Mouse (Mus musculus) limb, embryonic 14.5 days (tissue): ENCODE measurements at regions not wholly inside any gene's neighbourhood (a gene's known extent, or its start where the extent isn't known, plus 50 kb on each side); places are given as distances from the start of the nearest gene placed in this dataset.

ENCODE experiments used
- ATAC-seq: fragments of 200-750 bp; cut with Nextera tagmentation; 2 replicates; pipeline ENCODE4 v1.8.0; 2017; ENCODE audit warnings: low read depth, moderate number of reproducible peaks, moderate TSS enrichment; ENCODE audit not compliant: low FRiP score
- DNase-seq: peaks from one replicate; pipeline ENCODE4 v3.0.0-alpha.2; 2015; ENCODE audit warnings: low spot score
- H3K27ac ChIP-seq: fragments of 300-500 bp; sonication (generic); replicated peaks from 2 replicates; pipeline ENCODE4 v1.5.1; 2014; ENCODE audit warnings: low read depth, mild to moderate bottlenecking, low read length, moderate library complexity, mixed read lengths
- H3K27me3 ChIP-seq: fragments of 300-500 bp; sonication (generic); 2 replicates; pipeline ENCODE4 v1.6.1; 2014; ENCODE audit warnings: low read length, mixed read lengths; ENCODE audit not compliant: control insufficient read depth, insufficient read depth
- H3K36me3 ChIP-seq: fragments of 300-500 bp; sonication (generic); 2 replicates; pipeline ENCODE4 v1.6.1; 2014; ENCODE audit warnings: mild to moderate bottlenecking, low read length, moderate library complexity, mixed read lengths; ENCODE audit not compliant: control insufficient read depth, insufficient read depth
- H3K4me1 ChIP-seq: fragments of 300-500 bp; sonication (generic); 2 replicates; pipeline ENCODE4 v1.6.1; 2014; ENCODE audit warnings: antibody characterized with exemption, low read length, mixed read lengths; ENCODE audit not compliant: control insufficient read depth, insufficient read depth
- H3K4me2 ChIP-seq: fragments of 300-500 bp; sonication (generic); replicated peaks from 2 replicates; pipeline ENCODE4 v1.6.1; 2014; ENCODE audit warnings: low read depth, mild to moderate bottlenecking, low read length, moderate library complexity; ENCODE audit not compliant: severe bottlenecking
- H3K4me3 ChIP-seq: fragments of 300-500 bp; sonication (generic); replicated peaks from 2 replicates; pipeline ENCODE4 v1.5.1; 2014; ENCODE audit warnings: low read length
- H3K9ac ChIP-seq: fragments of 300-500 bp; sonication (generic); 2 replicates; pipeline ENCODE4 v1.6.1; 2014; ENCODE audit warnings: mild to moderate bottlenecking, low read depth, low read length, moderate library complexity; ENCODE audit not compliant: severe bottlenecking
- H3K9me3 ChIP-seq: fragments of 300-500 bp; sonication (generic); 2 replicates; pipeline ENCODE4 v1.6.1; 2016; ENCODE audit warnings: low read length; ENCODE audit not compliant: control insufficient read depth
- POLR2A ChIP-seq: fragments of 200-500 bp; IDR thresholded peaks from 2 replicates; pipeline ENCODE4 v1.8.0; 2012; ENCODE audit warnings: inconsistent platforms, mild to moderate bottlenecking, moderate library complexity, borderline replicate concordance; ENCODE audit not compliant: insufficient read depth, insufficient read length; ENCODE audit errors: extremely low read depth
- WGBS: fragments of 180-500 bp; shearing (Covaris S2); extraction: QIAGEN DNeasy Blood & Tissue Kit; methylation state at CpG from one replicate; pipeline ENCODE4 v1.1.7; 2014; 5-methylcytosine and 5-hydroxymethylcytosine counted together

GRCm38 (mm10) chr10:3647811-3648731 lies 92.1 kb upstream of the Plekhg1 start:
- no peaks in the 10 kb centered on the region; the same call in 1 of the 2 replicates for H3K4me1 ChIP-seq
- no peaks in the 10 kb centered on the region for H3K36me3 ChIP-seq
- H3K4me3 ChIP-seq = no peak overlapping the region
- DNase-seq = no peak
- no peak overlapping the region for H3K4me2 ChIP-seq
- WGBS = 72% methylated on average over 7 of the region's 7 CpGs
- H3K9me3 ChIP-seq = no peaks in the 10 kb centered on the region
- no peak for TF ChIP-seq POLR2A
- ATAC-seq = no peak
- no peak overlapping the region for H3K27ac ChIP-seq
- H3K27me3 ChIP-seq = no peaks in the 10 kb centered on the region
- H3K9ac ChIP-seq = no peak overlapping the region

- Histone ChIP-seq H3K4me2 (no peak overlapping the region), H3K27ac (no peak overlapping the region), H3K4me3 (no peak overlapping the region), H3K27me3 (no peaks in the 10 kb centered on the region), H3K36me3 (no peaks in the 10 kb centered on the region), H3K9me3 (no peaks in the 10 kb centered on the region), H3K9ac (no peak overlapping the region), H3K4me1 (no peaks in the 10 kb centered on the region; the same call in 1 of the 2 replicates)
- no peak for TF ChIP-seq POLR2A
- 31% methylated on average over 1 of the region's 1 CpGs for WGBS
- no peak for DNase-seq
- no peak for ATAC-seq
These were observed 90.2 kb upstream of the Plekhg1 start for GRCm38 (mm10) chr10:3649983-3650382.

GRCm38 (mm10) chr10:3650561-3650960 lies 89.6 kb upstream of the Plekhg1 start:
- TF ChIP-seq POLR2A = no peak
- DNase-seq = no peak
- Histone ChIP-seq H3K4me1 (no peaks in the 10 kb centered on the region; the same call in 1 of the 2 replicates), H3K27me3 (no peaks in the 10 kb centered on the region), H3K9me3 (no peaks in the 10 kb centered on the region), H3K9ac (no peak overlapping the region), H3K27ac (no peak overlapping the region), H3K36me3 (no peaks in the 10 kb centered on the region), H3K4me2 (no peak overlapping the region), H3K4me3 (no peak overlapping the region)
- no peak for ATAC-seq
- WGBS = 56% methylated on average over 6 of the region's 6 CpGs

- no peak for ATAC-seq
- 70% methylated on average over 3 of the region's 3 CpGs for WGBS
- TF ChIP-seq POLR2A = no peak
- no peak for DNase-seq
- H3K4me1 ChIP-seq = no peaks in the 10 kb centered on the region; the same call in 1 of the 2 replicates
- H3K27ac ChIP-seq = no peak overlapping the region
- no peaks in the 10 kb centered on the region for H3K9me3 ChIP-seq
- H3K4me2 ChIP-seq = no peak overlapping the region
- H3K36me3 ChIP-seq = no peaks in the 10 kb centered on the region
- H3K27me3 ChIP-seq = no peaks in the 10 kb centered on the region
- H3K4me3 ChIP-seq = no peak overlapping the region
- H3K9ac ChIP-seq = no peak overlapping the region
These were observed 87.6 kb upstream of the Plekhg1 start for GRCm38 (mm10) chr10:3652522-3652921.

- H3K4me1 ChIP-seq = no peaks in the 10 kb centered on the region
- TF ChIP-seq POLR2A = no peak
- DNase-seq = no peak
- H3K27me3 ChIP-seq = no peaks in the 10 kb centered on the region
- no peak overlapping the region for H3K4me2 ChIP-seq
- H3K36me3 ChIP-seq = no peaks in the 10 kb centered on the region
- ATAC-seq = no peak
- H3K4me3 ChIP-seq = no peak overlapping the region
- no peak overlapping the region for H3K9ac ChIP-seq
- H3K27ac ChIP-seq = no peak overlapping the region
- H3K9me3 ChIP-seq = no peaks in the 10 kb centered on the region
- WGBS = 96% methylated on average over 3 of the region's 3 CpGs
These were observed 84.1 kb upstream of the Plekhg1 start for GRCm38 (mm10) chr10:3656081-3656480.
